Mouse (Mus musculus) liver, embryonic 14.5 days (tissue): ENCODE results near the gene Tstd3.

ENCODE experiments used
- CTCF ChIP-seq: IDR thresholded peaks from 2 replicates; pipeline ENCODE4 v1.5.1; 2016; ENCODE audit warnings: antibody characterized with exemption, low read depth, control low read depth
- EP300 ChIP-seq: IDR thresholded peaks from 2 replicates; pipeline ENCODE4 v1.6.1; 2016; ENCODE audit warnings: antibody characterized with exemption, low read depth

GRCm38 (mm10) chr4:21772306-21772705 is 5.3 kb upstream of the Tstd3 start:
- TF ChIP-seq EP300 (no peak), CTCF (no peak)
